Mouse (Mus musculus) limb, embryonic 10.5 days (tissue): ENCODE data around the gene Nfkb1. TPM values are rescaled to one million over a fixed set of nuclear protein-coding genes. Genes with fewer than 3 reads are reported as not detected.
A peak's percentile ranks its signal among the peaks of the same experiment; 100 is the strongest.

ENCODE experiments used
- DNase-seq: peaks from one replicate; pipeline ENCODE4 v3.0.0-alpha.2; 2017; ENCODE audit warnings: low spot score
- H3K27ac ChIP-seq: fragments of 300-500 bp; sonication (generic); 2 replicates; pipeline ENCODE4 v1.5.1; 2016; ENCODE audit warnings: mild to moderate bottlenecking
- H3K27me3 ChIP-seq: fragments of 300-500 bp; sonication (generic); 2 replicates; pipeline ENCODE4 v1.6.1; 2016; ENCODE audit warnings: low read depth, mild to moderate bottlenecking; ENCODE audit not compliant: poor library complexity, severe bottlenecking
- H3K36me3 ChIP-seq: fragments of 300-500 bp; sonication (generic); 2 replicates; pipeline ENCODE4 v1.6.1; 2016; ENCODE audit warnings: mild to moderate bottlenecking, moderate library complexity
- H3K4me1 ChIP-seq: fragments of 300-500 bp; sonication (generic); 2 replicates; pipeline ENCODE4 v1.6.1; 2016
- H3K4me3 ChIP-seq: fragments of 300-500 bp; sonication (generic); 2 replicates; pipeline ENCODE4 v1.5.1; 2016; ENCODE audit warnings: mild to moderate bottlenecking, moderate library complexity
- H3K9me3 ChIP-seq: fragments of 300-500 bp; sonication (generic); replicated peaks from 2 replicates; pipeline ENCODE4 v1.6.1; 2016; ENCODE audit warnings: mild to moderate bottlenecking
- whole genome bisulfite sequencing: fragments of 180-500 bp; shearing (Covaris S2); methylation state at CpG from one replicate; pipeline ENCODE4 v1.1.7; 2016; 5-methylcytosine and 5-hydroxymethylcytosine counted together
- polyA plus RNA-seq: library from polyadenylated mRNA; unstranded; fragments of >200 nt; fragmentation: Nextera tagmentation; extraction: Ambion mirVana; gene quantifications from 2 replicates; pipeline ENCODE4 v1.2.1, GENCODE M21; 2016

The Nfkb1 gene
- polyA plus RNA-seq, 1 experiment from 2014 or later = 12.0 TPM

DNA sequence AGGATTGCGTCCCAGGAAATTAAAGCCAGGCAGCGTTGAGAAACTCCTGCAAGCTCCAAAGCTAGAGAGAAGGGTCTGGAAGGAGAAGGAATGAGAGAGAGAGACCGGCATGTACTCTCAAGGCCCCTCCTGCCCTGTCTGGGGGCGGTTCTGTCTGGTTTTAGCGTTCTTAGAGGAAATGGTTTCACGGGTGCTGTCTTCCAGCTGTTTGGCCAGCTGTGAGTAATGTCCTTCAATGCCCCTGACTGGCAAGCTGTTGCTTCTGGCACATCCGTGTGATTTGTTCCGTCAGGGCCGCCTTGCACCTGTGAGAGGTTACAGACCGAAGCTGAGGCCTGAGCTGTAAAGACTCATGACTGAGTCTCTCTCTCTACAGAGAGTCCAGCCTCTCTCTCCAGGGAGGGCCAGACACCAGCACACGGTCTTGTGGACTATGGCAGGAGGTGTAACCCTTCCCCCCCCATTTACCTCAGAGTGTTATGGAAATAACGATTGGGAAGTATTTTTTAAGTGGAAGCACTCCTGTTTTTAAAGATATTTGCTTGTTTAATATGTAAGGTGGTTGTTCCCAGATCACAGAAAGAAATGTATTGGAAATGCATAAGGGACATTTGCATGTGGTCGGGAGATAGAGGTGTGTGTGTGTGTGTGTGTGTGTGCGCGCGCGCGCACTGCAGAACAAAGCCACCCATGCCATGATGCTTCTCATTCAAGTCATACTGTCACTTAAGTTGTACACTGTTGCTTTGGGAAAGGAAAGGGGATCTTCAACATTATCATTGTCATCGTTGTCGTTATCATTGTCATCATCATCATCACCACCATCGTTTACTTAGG lies 110.7 kb downstream of the Nfkb1 start:
- Histone ChIP-seq H3K4me1 (peaks cover 36% of the 10 kb centered on the region), H3K9me3 (no peaks in the 10 kb centered on the region), H3K27me3 (no peaks in the 10 kb centered on the region), H3K4me3 (no peak overlapping the region), H3K27ac (peak overlapping the region; percentile 72; the same call in 1 of the 2 replicates), H3K36me3 (peaks cover 15% of the 10 kb centered on the region)
- 74% methylated on average over 21 of the region's 21 CpGs for WGBS
- no peak for DNase-seq

DNA sequence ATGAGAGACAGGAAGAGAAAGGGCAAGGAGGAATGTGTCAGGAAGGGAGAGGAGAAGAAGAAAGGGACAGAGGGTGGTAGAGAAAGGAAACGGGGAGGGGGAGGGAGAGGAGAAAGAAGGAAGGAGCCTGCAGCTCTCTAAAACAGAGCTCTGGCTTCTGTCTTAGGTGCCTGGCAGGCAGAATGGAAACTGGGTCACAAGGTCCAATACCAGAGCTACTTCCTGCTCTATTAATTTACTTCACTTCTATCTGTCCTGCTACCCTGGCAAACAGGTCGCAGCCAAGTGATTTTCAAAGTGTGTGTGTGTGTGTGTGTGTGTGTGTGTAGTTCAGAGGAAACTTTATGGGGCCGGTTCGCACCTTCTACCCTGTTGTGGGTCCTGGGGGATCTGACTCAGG lies 112.2 kb downstream of the Nfkb1 start:
- DNase-seq = no peak
- Histone ChIP-seq H3K4me1 (peaks cover 36% of the 10 kb centered on the region), H3K27ac (peak overlapping the region; percentile 72), H3K36me3 (peaks cover 3% of the 10 kb centered on the region), H3K4me3 (no peak overlapping the region), H3K9me3 (no peaks in the 10 kb centered on the region), H3K27me3 (no peaks in the 10 kb centered on the region)
- WGBS = 47% methylated on average over 4 of the region's 4 CpGs

DNA sequence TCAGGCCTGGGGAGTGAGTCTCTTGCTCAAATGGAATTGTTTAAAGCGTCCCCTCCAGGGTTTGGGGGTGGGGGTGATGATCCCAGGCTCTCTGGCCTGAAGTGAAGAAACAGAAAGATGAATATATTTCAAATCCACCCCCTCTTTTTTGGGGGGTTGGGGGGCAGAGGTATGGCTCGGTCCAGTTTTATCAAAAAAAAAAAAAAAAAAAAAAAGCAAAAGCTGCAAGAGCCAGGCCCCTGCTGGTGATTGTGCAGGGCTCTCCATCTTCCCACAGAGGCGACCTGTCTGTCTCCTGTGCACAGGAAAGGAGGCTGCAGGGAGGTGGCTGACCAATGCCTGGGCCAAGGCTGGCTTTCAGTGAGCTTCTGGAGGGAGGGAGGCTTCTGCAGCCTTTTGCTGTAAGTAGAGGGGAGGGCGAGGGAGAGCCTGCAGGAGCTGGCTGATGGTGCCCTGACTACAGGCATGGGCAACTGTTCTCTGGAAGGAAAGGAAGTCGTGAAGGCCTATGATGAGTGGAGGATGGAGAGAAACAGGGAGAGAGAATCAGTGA lies 112.7 kb downstream of the Nfkb1 start:
- no peaks in the 10 kb centered on the region for H3K27me3 ChIP-seq
- H3K4me3 ChIP-seq = no peak overlapping the region
- H3K36me3 ChIP-seq = no peaks in the 10 kb centered on the region
- DNase-seq = no peak
- WGBS = 43% methylated on average over 5 of the region's 5 CpGs
- no peaks in the 10 kb centered on the region for H3K9me3 ChIP-seq
- H3K4me1 ChIP-seq = peaks cover 36% of the 10 kb centered on the region
- peak overlapping the region; percentile 72 for H3K27ac ChIP-seq

DNA sequence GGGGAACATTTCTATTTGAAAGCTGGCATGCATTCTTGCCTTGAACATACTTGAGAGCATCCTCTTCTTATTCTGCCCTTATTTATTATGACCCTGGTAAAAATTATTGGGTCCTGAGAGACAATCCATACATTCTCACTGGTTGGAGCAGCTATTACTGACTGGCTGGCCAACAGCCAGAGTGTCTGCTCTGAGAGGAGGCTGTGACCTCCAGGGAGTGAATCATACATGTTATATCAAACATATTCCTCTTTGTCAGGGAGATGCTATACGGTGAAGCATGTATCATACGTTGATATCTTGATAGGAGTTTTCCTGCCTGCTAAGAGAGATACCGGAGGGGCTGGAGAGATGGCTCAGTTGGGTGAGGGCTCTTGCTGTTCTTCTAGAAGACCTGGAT lies 116.2 kb downstream of the Nfkb1 start:
- DNase-seq = no peak
- 89% methylated on average over 3 of the region's 3 CpGs for WGBS
- Histone ChIP-seq H3K27me3 (no peaks in the 10 kb centered on the region), H3K36me3 (no peaks in the 10 kb centered on the region), H3K4me1 (peaks cover 15% of the 10 kb centered on the region), H3K27ac (no peak overlapping the region), H3K4me3 (no peak overlapping the region), H3K9me3 (no peaks in the 10 kb centered on the region)

DNA sequence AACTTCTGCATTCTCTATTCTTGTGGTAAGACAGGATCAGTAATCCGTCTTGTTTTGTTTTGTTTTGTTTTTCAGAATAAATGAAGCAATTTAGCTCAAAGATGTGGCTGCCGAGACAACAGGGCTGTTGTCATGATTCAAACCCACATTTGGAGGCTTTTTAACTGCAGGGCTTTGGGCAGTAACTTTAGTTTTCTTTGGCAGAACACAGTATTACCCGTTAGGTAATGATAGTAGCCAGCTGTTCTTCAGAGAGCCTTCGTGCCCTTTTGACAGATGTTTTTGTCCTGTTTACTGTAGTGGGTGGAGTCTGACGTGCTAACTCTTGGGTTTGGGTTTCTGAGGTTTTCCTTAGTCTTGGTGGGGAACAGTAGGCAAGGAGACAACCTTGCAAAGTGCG lies 118.3 kb downstream of the Nfkb1 start:
- Histone ChIP-seq H3K4me1 (no peaks in the 10 kb centered on the region), H3K27me3 (no peaks in the 10 kb centered on the region), H3K9me3 (no peaks in the 10 kb centered on the region), H3K4me3 (no peak overlapping the region), H3K27ac (no peak overlapping the region), H3K36me3 (no peaks in the 10 kb centered on the region)
- no peak for DNase-seq
- 61% methylated on average over 6 of the region's 6 CpGs for WGBS

- H3K36me3 ChIP-seq = no peaks in the 10 kb centered on the region
Measured at GRCm38 (mm10) chr3:135571540-135571939, 119.8 kb downstream of the Nfkb1 start.

GRCm38 (mm10) chr3:135568633-135569032 lies 122.7 kb downstream of the Nfkb1 start:
- 68% methylated on average over 5 of the region's 5 CpGs for WGBS
- Histone ChIP-seq H3K4me3 (no peak overlapping the region), H3K4me1 (no peaks in the 10 kb centered on the region), H3K9me3 (no peaks in the 10 kb centered on the region), H3K27me3 (no peaks in the 10 kb centered on the region), H3K36me3 (no peaks in the 10 kb centered on the region), H3K27ac (no peak overlapping the region)
- no peak for DNase-seq

More at GRCm38 (mm10) chr3:135571540-135571939, 119.8 kb downstream of the Nfkb1 start:
- no peaks in the 10 kb centered on the region for H3K27me3 ChIP-seq
- no peak for DNase-seq
- no peaks in the 10 kb centered on the region for H3K4me1 ChIP-seq
- WGBS = 63% methylated on average over 13 of the region's 13 CpGs
- peak overlapping the region; percentile 56; the same call in 1 of the 2 replicates for H3K27ac ChIP-seq
- peak overlapping the region; percentile 26 for H3K4me3 ChIP-seq
- H3K9me3 ChIP-seq = no peaks in the 10 kb centered on the region

- Histone ChIP-seq H3K4me1 (peaks cover 3% of the 10 kb centered on the region), H3K27ac (no peak overlapping the region), H3K4me3 (no peak overlapping the region), H3K27me3 (no peaks in the 10 kb centered on the region), H3K36me3 (no peaks in the 10 kb centered on the region), H3K9me3 (no peaks in the 10 kb centered on the region)
- 81% methylated on average over 6 of the region's 6 CpGs for WGBS
- no peak for DNase-seq
Measured at GRCm38 (mm10) chr3:135567888-135568287, 123.5 kb downstream of the Nfkb1 start.

DNA sequence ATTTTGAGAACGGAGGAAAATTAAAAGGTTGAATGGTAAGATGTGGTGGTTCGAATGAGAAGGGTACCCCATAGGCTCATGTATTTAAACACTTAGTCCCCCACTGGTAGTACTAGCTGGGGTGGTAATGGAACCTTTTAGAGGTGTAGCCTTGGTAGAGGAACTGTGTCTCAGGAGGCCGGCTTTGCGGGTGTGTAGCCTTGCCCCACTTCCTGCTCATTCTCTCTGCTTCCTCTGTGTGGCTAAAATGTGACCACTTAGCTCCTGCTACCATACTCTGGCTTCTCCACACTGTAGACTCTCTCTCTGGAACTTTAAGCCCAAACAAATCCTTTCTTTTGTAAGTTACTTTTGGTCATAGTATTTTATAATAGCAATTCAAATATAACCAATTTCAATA lies 126.0 kb downstream of the Nfkb1 start:
- peaks cover 3% of the 10 kb centered on the region for H3K4me1 ChIP-seq

DNA sequence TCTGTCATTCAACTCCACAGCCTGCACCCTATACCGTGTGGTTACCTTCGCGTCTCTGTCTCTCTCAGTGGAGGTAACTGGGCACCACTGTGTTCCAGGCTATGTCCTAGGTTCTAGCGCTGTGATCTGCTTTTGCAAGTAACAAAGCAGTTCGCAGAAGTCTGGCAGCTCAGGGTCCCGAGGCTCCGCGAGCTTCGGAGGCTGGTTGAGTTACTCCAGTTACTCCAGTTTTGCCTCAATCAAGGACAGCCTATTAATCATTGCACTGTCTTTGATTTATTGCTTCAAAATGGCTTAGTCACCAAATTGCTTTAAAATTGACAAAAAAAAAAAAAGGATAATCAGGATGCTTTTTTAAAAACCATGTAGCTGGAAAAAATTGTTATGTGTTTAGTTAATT lies 126.6 kb downstream of the Nfkb1 start:
- H3K4me3 ChIP-seq = no peak overlapping the region
- peaks cover 3% of the 10 kb centered on the region for H3K4me1 ChIP-seq
- no peaks in the 10 kb centered on the region for H3K27me3 ChIP-seq
- no peaks in the 10 kb centered on the region for H3K36me3 ChIP-seq
- WGBS = 88% methylated on average over 9 of the region's 9 CpGs
- H3K27ac ChIP-seq = no peak overlapping the region
- DNase-seq = no peak
- H3K9me3 ChIP-seq = no peaks in the 10 kb centered on the region

More for the DNA sequence above, 126.0 kb downstream of the Nfkb1 start:
- no peak overlapping the region for H3K4me3 ChIP-seq
- 84% methylated on average over 4 of the region's 4 CpGs for WGBS
- no peaks in the 10 kb centered on the region for H3K36me3 ChIP-seq
- H3K9me3 ChIP-seq = no peaks in the 10 kb centered on the region
- no peak for DNase-seq
- H3K27me3 ChIP-seq = no peaks in the 10 kb centered on the region
- H3K27ac ChIP-seq = no peak overlapping the region

GRCm38 (mm10) chr3:135563163-135563689 lies 128.1 kb downstream of the Nfkb1 start:
- DNase-seq = no peak

GRCm38 (mm10) chr3:135562036-135562435 lies 129.3 kb downstream of the Nfkb1 start:
- 90% methylated on average over 7 of the region's 7 CpGs for WGBS
- H3K4me1 ChIP-seq = peaks cover 3% of the 10 kb centered on the region
- H3K36me3 ChIP-seq = no peaks in the 10 kb centered on the region
- DNase-seq = no peak
- H3K27ac ChIP-seq = no peak overlapping the region
- no peak overlapping the region for H3K4me3 ChIP-seq
- no peaks in the 10 kb centered on the region for H3K27me3 ChIP-seq
- H3K9me3 ChIP-seq = no peaks in the 10 kb centered on the region

More at GRCm38 (mm10) chr3:135563163-135563689, 128.1 kb downstream of the Nfkb1 start:
- Histone ChIP-seq H3K4me3 (no peak overlapping the region), H3K27me3 (no peaks in the 10 kb centered on the region), H3K27ac (no peak overlapping the region), H3K4me1 (peaks cover 3% of the 10 kb centered on the region), H3K9me3 (no peaks in the 10 kb centered on the region), H3K36me3 (no peaks in the 10 kb centered on the region)
- 88% methylated on average over 17 of the region's 17 CpGs for WGBS
